Mouse (Mus musculus): ENCODE measurements around the gene Camsap2.

GRCm38 (mm10) chr1:136381169-136381568 lies 35.3 kb upstream of the Camsap2 start:
- no peak for TF ChIP-seq CTCF (IDR thresholded peaks at IDR 0.05; ENCODE audit: borderline replicate concordance, control insufficient read depth, extremely low read depth, insufficient read depth, low read length, poor library complexity)
- no peak for TF ChIP-seq POLR2A (IDR thresholded peaks at IDR 0.05; ENCODE audit: control insufficient read depth, extremely low read depth, insufficient read depth, low read length, poor library complexity)
